Mouse (Mus musculus) ES-Bruce4 (cell line): ENCODE data around the gene Sri. TPM values are rescaled to one million over a fixed set of nuclear protein-coding genes. Genes with fewer than 3 reads are reported as not detected.
A peak's percentile ranks its signal among the peaks of the same experiment; 100 is the strongest.

ENCODE experiments used
- H3K27ac ChIP-seq: 2 replicates; pipeline ENCODE4 v1.5.1; 2012; ENCODE audit warnings: low read length, inconsistent platforms; ENCODE audit not compliant: insufficient read depth
- H3K27me3 ChIP-seq: 2 replicates; pipeline ENCODE4 v1.6.1; 2012; ENCODE audit warnings: mild to moderate bottlenecking, low read length, inconsistent platforms; ENCODE audit not compliant: control insufficient read depth, poor library complexity, insufficient read depth, severe bottlenecking
- H3K36me3 ChIP-seq: 2 replicates; pipeline ENCODE4 v1.6.1; 2012; ENCODE audit warnings: inconsistent platforms, mild to moderate bottlenecking, low read length, moderate library complexity; ENCODE audit not compliant: control insufficient read depth, poor library complexity, insufficient read depth, severe bottlenecking
- H3K4me1 ChIP-seq: one replicate; pipeline ENCODE4 v1.8.1; 2011; ENCODE audit warnings: low read length; ENCODE audit not compliant: control insufficient read depth, insufficient read depth
- H3K4me3 ChIP-seq: 2 replicates; pipeline ENCODE4 v1.5.1; 2011; ENCODE audit warnings: low read depth, mild to moderate bottlenecking, low read length
- H3K9ac ChIP-seq: 2 replicates; pipeline ENCODE4 v1.6.1; 2012; ENCODE audit warnings: low read depth, mild to moderate bottlenecking, inconsistent platforms; ENCODE audit not compliant: poor library complexity, severe bottlenecking
- H3K9me3 ChIP-seq: replicated peaks from 2 replicates; pipeline ENCODE4 v1.6.1; 2012; ENCODE audit warnings: mild to moderate bottlenecking, low read length, inconsistent platforms; ENCODE audit not compliant: control insufficient read depth, poor library complexity, insufficient read depth, severe bottlenecking
- CTCF ChIP-seq: IDR thresholded peaks from one replicate; pipeline ENCODE4 v1.8.1; 2011; ENCODE audit warnings: low read depth, low read length
- EP300 ChIP-seq: IDR thresholded peaks from 2 replicates; pipeline ENCODE4 v1.6.1; 2011; ENCODE audit warnings: low read depth, low read length; ENCODE audit not compliant: insufficient read depth
- POLR2A ChIP-seq: IDR thresholded peaks from one replicate; pipeline ENCODE4 v1.8.1; 2011; ENCODE audit warnings: low read length; ENCODE audit not compliant: insufficient read depth
- polyA plus RNA-seq: library from polyadenylated mRNA; stranded (reverse); fragments of >200 nt; gene quantifications from 2 replicates; pipeline ENCODE4 v1.2.4, GENCODE M21; 2011; ENCODE audit warnings: low read depth; ENCODE audit not compliant: missing spikeins, insufficient read depth, insufficient read length

Gene Sri
- polyA plus RNA-seq, 1 experiment, result 37.0 TPM

- TF ChIP-seq POLR2A (no peak), CTCF (no peak), EP300 (no peak)
- Histone ChIP-seq H3K4me3 (no peak overlapping the region), H3K27me3 (no peaks in the 10 kb centered on the region), H3K9ac (no peak overlapping the region), H3K4me1 (no peaks in the 10 kb centered on the region), H3K27ac (no peak overlapping the region), H3K36me3 (no peaks in the 10 kb centered on the region), H3K9me3 (no peaks in the 10 kb centered on the region)
These were observed 7.9 kb downstream of the Sri start for GRCm38 (mm10) chr5:8053827-8054226.

GRCm38 (mm10) chr5:8055721-8056129, 9.8 kb downstream of the Sri start:
- Histone ChIP-seq H3K9ac (peak overlapping the region; percentile 75), H3K27me3 (no peaks in the 10 kb centered on the region), H3K9me3 (no peaks in the 10 kb centered on the region), H3K4me3 (no peak overlapping the region), H3K36me3 (no peaks in the 10 kb centered on the region), H3K4me1 (no peaks in the 10 kb centered on the region), H3K27ac (no peak overlapping the region)
- TF ChIP-seq EP300, result no peak
- TF ChIP-seq CTCF, result no peak
- no peak for TF ChIP-seq POLR2A

GRCm38 (mm10) chr5:8056141-8057017, 10.5 kb downstream of the Sri start:
- H3K9ac ChIP-seq, result peak overlapping the region; percentile 75
- no peaks in the 10 kb centered on the region for H3K27me3 ChIP-seq
- peak overlapping the region; percentile 64 for H3K4me3 ChIP-seq
- TF ChIP-seq EP300, result no peak
- TF ChIP-seq POLR2A, result no peak
- TF ChIP-seq CTCF, result no peak
- no peaks in the 10 kb centered on the region for H3K4me1 ChIP-seq
- H3K36me3 ChIP-seq, result no peaks in the 10 kb centered on the region
- no peak overlapping the region for H3K27ac ChIP-seq
- H3K9me3 ChIP-seq, result no peaks in the 10 kb centered on the region

GRCm38 (mm10) chr5:8057018-8057323, 11.1 kb downstream of the Sri start:
- Histone ChIP-seq H3K9me3 (no peaks in the 10 kb centered on the region), H3K36me3 (no peaks in the 10 kb centered on the region), H3K27me3 (no peaks in the 10 kb centered on the region), H3K9ac (0 out of 2 replicates have a peak overlapping the region, but pooled peaks have one; percentile 75), H3K27ac (no peak overlapping the region), H3K4me1 (no peaks in the 10 kb centered on the region), H3K4me3 (peak overlapping the region; percentile 64)
- TF ChIP-seq EP300, result no peak
- no peak for TF ChIP-seq CTCF
- TF ChIP-seq POLR2A, result no peak

GRCm38 (mm10) chr5:8058056-8058455, 12.2 kb downstream of the Sri start:
- TF ChIP-seq CTCF, result no peak
- no peak for TF ChIP-seq POLR2A
- no peak for TF ChIP-seq EP300

GRCm38 (mm10) chr5:8062469-8062868, 16.6 kb downstream of the Sri start:
- Histone ChIP-seq H3K27ac (no peak overlapping the region), H3K9me3 (no peaks in the 10 kb centered on the region), H3K4me1 (no peaks in the 10 kb centered on the region), H3K9ac (no peak overlapping the region), H3K4me3 (no peak overlapping the region), H3K36me3 (no peaks in the 10 kb centered on the region), H3K27me3 (no peaks in the 10 kb centered on the region)
- no peak for TF ChIP-seq CTCF
- no peak for TF ChIP-seq EP300
- TF ChIP-seq POLR2A, result no peak

More at GRCm38 (mm10) chr5:8058056-8058455, 12.2 kb downstream of the Sri start:
- no peaks in the 10 kb centered on the region for H3K36me3 ChIP-seq
- no peaks in the 10 kb centered on the region for H3K9me3 ChIP-seq
- no peak overlapping the region for H3K27ac ChIP-seq
- H3K9ac ChIP-seq, result no peak overlapping the region
- no peak overlapping the region for H3K4me3 ChIP-seq
- no peaks in the 10 kb centered on the region for H3K4me1 ChIP-seq
- H3K27me3 ChIP-seq, result no peaks in the 10 kb centered on the region
